Mouse (Mus musculus) neural tube, embryonic 12.5 days (tissue): ENCODE results near the gene Hmgcs2. TPM values are rescaled to one million over a fixed set of nuclear protein-coding genes. Genes with fewer than 3 reads are reported as not detected.

ENCODE experiments used
- ATAC-seq: fragments of 200-750 bp; cut with Nextera tagmentation; 2 replicates; pipeline ENCODE4 v1.8.0; 2017; ENCODE audit warnings: low read depth, mild to moderate bottlenecking, moderate TSS enrichment, moderate library complexity; ENCODE audit not compliant: low FRiP score
- H3K27ac ChIP-seq: fragments of 300-500 bp; sonication (generic); 2 replicates; pipeline ENCODE4 v1.5.1; 2016
- H3K27me3 ChIP-seq: fragments of 300-500 bp; sonication (generic); replicated peaks from 2 replicates; pipeline ENCODE4 v1.6.1; 2016; ENCODE audit warnings: mild to moderate bottlenecking
- H3K36me3 ChIP-seq: fragments of 300-500 bp; sonication (generic); 2 replicates; pipeline ENCODE4 v1.6.1; 2016; ENCODE audit warnings: mild to moderate bottlenecking
- H3K4me1 ChIP-seq: fragments of 300-500 bp; sonication (generic); 2 replicates; pipeline ENCODE4 v1.6.1; 2016
- H3K4me2 ChIP-seq: fragments of 300-500 bp; sonication (generic); replicated peaks from 2 replicates; pipeline ENCODE4 v1.6.1; 2016; ENCODE audit warnings: mild to moderate bottlenecking
- H3K4me3 ChIP-seq: fragments of 300-500 bp; sonication (generic); 2 replicates; pipeline ENCODE4 v1.5.1; 2016
- H3K9ac ChIP-seq: fragments of 300-500 bp; sonication (generic); 2 replicates; pipeline ENCODE4 v1.6.1; 2016; ENCODE audit warnings: mild to moderate bottlenecking
- H3K9me3 ChIP-seq: fragments of 300-500 bp; sonication (generic); 2 replicates; pipeline ENCODE4 v1.6.1; 2016; ENCODE audit warnings: mild to moderate bottlenecking
- WGBS: fragments of 180-500 bp; shearing (Covaris S2); methylation state at CpG from one replicate; pipeline ENCODE4 v1.1.7; 2016; 5-methylcytosine and 5-hydroxymethylcytosine counted together
- polyA plus RNA-seq: library from polyadenylated mRNA; unstranded; fragments of >200 nt; fragmentation: Nextera tagmentation; extraction: Ambion mirVana; gene quantifications from 2 replicates; pipeline ENCODE4 v1.2.1, GENCODE M21; 2016

Gene Hmgcs2
- polyA plus RNA-seq, 1 experiment from 2014 or later, result 3.2 TPM

DNA sequence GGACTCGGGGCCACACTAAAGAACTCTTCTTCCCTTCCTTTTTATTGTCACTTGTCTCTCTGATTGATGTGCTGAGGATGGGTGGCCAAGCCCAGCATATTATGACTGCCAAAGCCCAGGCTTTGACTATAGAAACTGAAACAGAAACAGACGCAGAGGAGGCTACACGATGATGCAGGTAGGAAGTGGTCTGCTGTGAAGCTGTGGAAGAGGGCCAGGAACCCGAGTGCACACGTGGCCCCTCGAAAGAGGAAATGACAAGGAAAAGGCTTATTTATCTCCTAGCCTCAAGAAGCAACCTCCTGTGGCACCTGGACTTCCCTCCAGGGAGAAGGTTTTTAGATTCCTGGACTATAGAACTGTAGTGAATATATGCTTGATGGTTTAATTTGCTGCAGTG, 67.9 kb downstream of the Hmgcs2 start:
- H3K9ac ChIP-seq, result no peak overlapping the region
- H3K4me2 ChIP-seq, result no peak overlapping the region
- H3K36me3 ChIP-seq, result no peaks in the 10 kb centered on the region
- ATAC-seq, result no peak
- 83% methylated on average over 6 of the region's 6 CpGs for WGBS
- H3K4me3 ChIP-seq, result no peak overlapping the region
- H3K27me3 ChIP-seq, result no peaks in the 10 kb centered on the region
- H3K27ac ChIP-seq, result no peak overlapping the region
- no peaks in the 10 kb centered on the region for H3K4me1 ChIP-seq
- H3K9me3 ChIP-seq, result no peaks in the 10 kb centered on the region

DNA sequence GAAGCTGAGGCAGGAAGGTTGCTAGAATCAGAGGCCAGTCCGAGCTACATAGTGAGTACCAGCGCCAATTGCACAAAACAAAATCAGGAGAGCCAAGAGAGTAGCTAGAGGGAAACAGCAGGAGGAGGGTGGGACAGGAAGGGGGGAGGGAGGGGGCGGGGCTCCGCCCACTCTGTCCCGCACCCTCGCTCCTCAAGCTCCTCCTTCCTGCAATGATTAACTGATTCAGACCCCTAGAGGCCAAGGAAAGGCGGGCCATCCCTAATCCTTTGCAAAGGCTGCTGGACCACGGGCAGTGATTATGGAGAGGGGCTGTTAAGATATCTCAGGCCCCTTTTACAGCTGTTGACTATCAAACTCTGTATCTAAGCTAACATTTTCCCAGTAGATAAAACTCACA, 68.5 kb downstream of the Hmgcs2 start:
- Histone ChIP-seq H3K36me3 (no peaks in the 10 kb centered on the region), H3K4me1 (no peaks in the 10 kb centered on the region), H3K9ac (no peak overlapping the region), H3K4me2 (no peak overlapping the region), H3K27me3 (no peaks in the 10 kb centered on the region), H3K4me3 (no peak overlapping the region), H3K9me3 (no peaks in the 10 kb centered on the region), H3K27ac (no peak overlapping the region)
- peak; percentile 54; the same call in 1 of the 2 replicates for ATAC-seq
- WGBS, result 22% methylated on average over 7 of the region's 8 CpGs

- Histone ChIP-seq H3K9ac (no peak overlapping the region), H3K4me1 (0 out of 2 replicates have a peak, but pooled peaks cover 8% of the 10 kb centered on the region), H3K27ac (no peak overlapping the region), H3K9me3 (no peaks in the 10 kb centered on the region), H3K27me3 (no peaks in the 10 kb centered on the region), H3K4me2 (no peak overlapping the region), H3K4me3 (no peak overlapping the region), H3K36me3 (no peaks in the 10 kb centered on the region)
- 39% methylated on average over 7 of the region's 7 CpGs for WGBS
- no peak for ATAC-seq
Observed at GRCm38 (mm10) chr3:98353892-98354291, 73.7 kb downstream of the Hmgcs2 start.

GRCm38 (mm10) chr3:98355344-98356025, 75.2 kb downstream of the Hmgcs2 start:
- peak; percentile 84 for ATAC-seq
- WGBS, result 62% methylated on average over 10 of the region's 10 CpGs
- Histone ChIP-seq H3K4me1 (0 out of 2 replicates have a peak, but pooled peaks cover 8% of the 10 kb centered on the region), H3K9me3 (no peaks in the 10 kb centered on the region), H3K36me3 (no peaks in the 10 kb centered on the region), H3K4me3 (no peak overlapping the region), H3K27ac (no peak overlapping the region), H3K27me3 (no peaks in the 10 kb centered on the region), H3K4me2 (no peak overlapping the region), H3K9ac (no peak overlapping the region)

GRCm38 (mm10) chr3:98356026-98356365, 75.8 kb downstream of the Hmgcs2 start:
- 65% methylated on average over 6 of the region's 6 CpGs for WGBS
- Histone ChIP-seq H3K27ac (no peak overlapping the region), H3K4me1 (0 out of 2 replicates have a peak, but pooled peaks cover 8% of the 10 kb centered on the region), H3K9me3 (no peaks in the 10 kb centered on the region), H3K9ac (no peak overlapping the region), H3K4me2 (no peak overlapping the region), H3K27me3 (no peaks in the 10 kb centered on the region), H3K4me3 (no peak overlapping the region), H3K36me3 (no peaks in the 10 kb centered on the region)
- peak; percentile 57; the same call in 1 of the 2 replicates for ATAC-seq

DNA sequence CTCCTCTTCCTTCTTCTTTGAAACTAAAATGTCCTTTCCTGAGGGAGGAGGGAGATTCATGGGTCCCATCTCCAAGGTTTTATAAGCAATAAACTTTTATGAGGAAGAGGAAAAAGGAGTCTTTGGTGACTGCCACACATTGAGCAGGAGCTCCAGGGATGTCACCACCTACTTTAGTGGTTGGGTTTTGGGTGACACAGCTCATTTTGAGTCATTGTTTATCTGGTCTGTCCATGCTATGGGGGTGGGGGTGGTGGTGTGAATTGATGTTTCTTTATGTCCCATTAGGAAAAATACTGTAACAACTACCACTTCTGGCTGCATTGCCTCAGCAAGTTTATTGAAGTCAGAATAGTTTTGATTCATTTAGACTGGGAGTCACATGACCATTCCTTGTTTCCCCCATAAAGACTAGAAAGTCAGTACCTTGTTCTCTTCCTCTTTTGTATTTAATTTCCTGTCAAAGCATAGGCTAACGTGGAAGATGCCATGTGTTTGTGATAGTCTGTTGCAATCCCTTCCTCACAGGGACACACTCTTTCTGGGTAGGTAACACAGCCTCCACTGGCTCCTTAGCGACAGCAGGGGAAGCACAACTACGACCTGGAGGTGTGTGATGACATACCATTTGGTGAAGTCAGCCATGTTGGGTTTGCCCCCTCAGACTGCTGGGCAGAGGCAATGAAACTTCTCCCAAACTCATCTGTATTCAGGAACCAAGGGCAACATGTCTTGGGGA, 76.6 kb downstream of the Hmgcs2 start:
- no peak for ATAC-seq
- Histone ChIP-seq H3K4me3 (no peak overlapping the region), H3K9me3 (no peaks in the 10 kb centered on the region), H3K36me3 (no peaks in the 10 kb centered on the region), H3K27me3 (no peaks in the 10 kb centered on the region), H3K4me2 (no peak overlapping the region), H3K4me1 (0 out of 2 replicates have a peak, but pooled peaks cover 8% of the 10 kb centered on the region), H3K9ac (no peak overlapping the region), H3K27ac (no peak overlapping the region)
- 78% methylated on average over 3 of the region's 3 CpGs for WGBS

Other genes starting within 250 kb of the Hmgcs2 start
- gene Adam30, start 119.8 kb upstream of the Hmgcs2 start, polyA plus RNA-seq, result not detected in 2 replicates
- not detected in 2 replicates for gene Reg4, start 58.3 kb upstream of the Hmgcs2 start, polyA plus RNA-seq
- 206 and 215 TPM in 2 replicates for gene Phgdh, start 59.6 kb downstream of the Hmgcs2 start, polyA plus RNA-seq
- 11.8 and 12.3 TPM in 2 replicates for gene Zfp697, start 102.0 kb downstream of the Hmgcs2 start, polyA plus RNA-seq
- gene Gm4450, start 176.7 kb downstream of the Hmgcs2 start, polyA plus RNA-seq, result not detected in 2 replicates
- not detected in 2 replicates for gene Hsd3b4, start 230.1 kb downstream of the Hmgcs2 start, polyA plus RNA-seq